Mouse (Mus musculus): Measurements from ENCODE around the gene Crispld2.

Crispld2 gene

DNA sequence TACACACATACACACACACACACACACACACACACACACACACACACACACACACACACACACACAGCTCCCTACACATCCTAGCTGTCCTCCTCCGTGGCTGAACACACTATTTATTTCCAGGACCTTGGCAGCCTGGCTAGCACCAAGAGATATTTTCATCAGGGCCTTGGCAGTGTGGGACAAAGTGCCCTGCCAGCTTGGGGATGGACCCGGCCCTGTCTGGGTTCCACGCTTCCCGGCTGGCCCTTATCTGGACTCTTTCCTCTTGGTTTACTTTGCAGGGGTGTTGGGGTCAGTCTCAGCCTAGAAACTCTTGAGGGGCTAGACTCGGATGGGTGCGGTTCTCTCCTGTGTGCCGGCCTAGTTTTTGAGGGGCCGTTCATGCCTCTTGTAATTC, 8.2 kb downstream of the Crispld2 start:
- DNase-seq (ENCODE audit: low read depth, low spot score) = peak; percentile 77

DNA sequence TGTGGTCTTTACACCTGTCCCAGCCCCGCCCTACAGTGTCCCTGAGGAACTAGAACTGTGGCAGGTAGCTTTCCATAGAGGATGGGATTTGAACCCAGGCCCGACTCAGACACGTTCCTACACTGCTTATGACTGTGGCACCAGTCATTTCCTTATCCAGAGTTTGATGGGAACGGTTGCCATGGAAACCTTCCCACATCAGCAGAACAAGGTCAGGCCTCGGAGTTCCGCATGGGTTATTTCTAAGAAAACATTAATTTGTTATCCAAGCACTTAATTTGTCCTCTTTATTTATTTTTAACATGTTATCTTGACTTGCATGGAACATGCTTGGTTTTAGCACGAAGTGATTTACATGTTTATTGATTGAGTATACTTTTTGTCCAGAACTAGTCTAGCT, 9.5 kb downstream of the Crispld2 start:
- no peak for DNase-seq (ENCODE audit: low read depth, low spot score)

DNA sequence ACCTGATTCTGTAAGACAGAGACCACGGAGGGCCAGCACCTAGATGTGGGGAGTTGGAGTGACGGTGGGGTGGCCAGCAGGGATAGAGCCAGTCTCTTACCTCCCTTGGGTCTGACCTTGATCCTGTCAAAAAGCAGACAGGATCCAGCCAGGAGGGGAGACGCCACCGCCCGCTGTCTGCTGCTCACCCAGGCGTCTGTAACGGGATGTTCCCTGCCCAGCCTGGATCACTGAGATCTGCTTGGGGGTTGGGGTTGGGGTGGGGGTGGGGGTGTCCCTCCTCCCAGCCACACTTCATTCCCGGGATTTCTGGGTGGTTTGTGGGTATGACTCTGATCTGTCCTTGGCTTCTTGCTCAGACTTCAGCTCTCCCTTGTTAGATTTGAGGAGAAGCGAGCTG, 10.1 kb downstream of the Crispld2 start:
- DNase-seq (ENCODE audit: low read depth, low spot score) = no peak

DNA sequence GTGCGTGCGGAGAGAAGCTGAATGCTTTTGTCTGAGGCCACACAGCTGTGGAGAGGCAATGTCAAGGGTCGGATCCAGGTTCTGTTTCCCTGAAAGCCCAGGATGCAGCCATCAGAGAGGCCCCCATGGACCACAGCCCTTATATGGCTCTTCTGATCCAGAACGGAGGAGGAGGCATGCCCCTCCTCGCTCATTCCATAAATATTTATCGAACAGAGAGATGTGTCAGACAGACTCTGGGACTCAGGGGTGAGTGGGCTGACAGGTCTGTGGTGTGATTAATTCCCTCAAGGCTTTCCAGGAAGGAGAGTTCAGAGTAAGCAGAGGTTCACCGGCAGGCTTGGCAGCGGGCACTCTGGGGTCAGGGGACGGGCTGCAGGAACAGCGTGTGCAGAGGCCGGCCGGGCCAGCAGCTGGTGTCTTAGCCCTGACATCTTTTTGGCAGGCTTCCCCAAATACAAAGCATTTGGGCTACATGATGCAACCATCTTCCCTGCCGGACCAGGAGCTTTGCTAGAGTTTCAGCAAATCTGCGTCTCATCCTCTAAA, 12.0 kb downstream of the Crispld2 start:
- DNase-seq (ENCODE audit: low read depth, low spot score) = peak; percentile 94

DNA sequence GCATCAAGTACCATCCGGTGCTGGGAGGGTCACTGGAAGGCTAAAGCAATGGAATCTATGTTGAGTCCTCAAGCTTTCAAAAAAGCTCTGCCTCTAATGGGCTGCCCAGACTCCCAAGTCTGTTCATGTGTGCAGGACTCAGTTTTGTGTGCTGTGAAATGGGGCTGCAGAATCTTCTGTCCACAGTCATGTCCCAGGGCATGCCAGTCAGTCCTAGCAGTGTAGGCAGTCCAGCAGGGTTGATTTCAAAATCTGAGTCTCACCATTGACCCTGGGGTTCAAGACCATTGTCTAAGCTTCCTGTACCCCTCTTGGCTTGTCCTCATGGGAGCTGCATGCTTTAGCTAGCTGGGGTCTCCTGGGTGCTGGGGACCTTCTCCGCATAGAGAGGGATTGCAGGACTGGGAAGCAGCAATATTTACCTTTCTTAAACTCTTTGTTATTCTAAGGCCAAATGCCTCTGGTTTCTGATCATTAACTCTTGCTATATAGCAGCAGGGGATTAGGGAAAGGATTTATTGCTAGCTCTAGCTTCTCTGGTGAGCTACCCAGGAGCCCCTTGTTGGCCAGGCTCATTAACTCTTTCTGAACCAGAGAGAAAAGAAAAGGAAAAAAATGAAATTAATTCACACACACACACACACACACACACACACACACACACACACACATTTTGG, 12.6 kb downstream of the Crispld2 start:
- DNase-seq (ENCODE audit: low read depth, low spot score) = no peak

DNA sequence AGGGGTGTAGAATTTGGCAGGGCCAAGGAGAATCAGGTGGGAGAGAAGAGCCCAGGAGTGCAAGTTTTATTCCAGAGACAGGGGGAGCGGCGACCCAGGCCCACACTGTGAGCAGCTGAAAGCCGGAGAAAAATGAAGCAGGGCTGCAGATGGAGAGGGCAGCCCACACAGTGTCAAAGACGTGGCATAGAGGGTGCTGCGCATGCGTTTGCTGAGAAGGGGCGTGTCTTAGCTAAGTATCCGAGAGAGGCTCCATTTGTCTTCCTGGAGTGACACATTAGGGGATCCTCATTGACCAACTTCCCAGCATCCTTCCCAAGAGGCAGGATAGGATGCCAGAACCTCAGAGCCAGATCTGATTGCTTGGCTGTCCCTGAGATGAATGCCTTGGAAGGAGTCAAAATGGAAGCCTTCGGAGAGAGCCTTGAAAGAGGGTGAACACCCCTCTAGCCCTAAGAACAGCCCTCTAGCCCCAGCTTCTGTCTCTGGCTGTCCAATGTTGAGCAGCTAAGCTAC, 14.5 kb downstream of the Crispld2 start:
- DNase-seq (ENCODE audit: low read depth, low spot score) = no peak

DNA sequence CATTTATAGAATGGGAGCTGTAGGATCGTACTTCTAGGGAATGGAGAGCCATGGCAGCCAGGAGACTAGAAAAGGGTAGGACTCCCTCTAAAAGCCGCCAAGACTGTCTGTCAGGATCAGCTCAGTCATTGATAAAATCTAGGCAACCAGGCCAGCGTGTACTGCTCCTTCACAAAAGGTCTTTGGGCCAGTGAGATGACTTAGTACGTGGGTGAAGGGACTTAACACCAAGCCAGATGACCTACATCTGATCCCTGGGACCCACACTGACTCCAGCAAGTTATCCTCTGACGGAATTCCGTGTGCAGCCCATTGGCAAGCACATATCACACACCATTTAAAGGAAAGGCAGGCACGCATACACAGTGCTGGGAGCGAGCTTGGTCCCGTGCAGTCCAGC, 14.9 kb downstream of the Crispld2 start:
- DNase-seq (ENCODE audit: low read depth, low spot score) = no peak

DNA sequence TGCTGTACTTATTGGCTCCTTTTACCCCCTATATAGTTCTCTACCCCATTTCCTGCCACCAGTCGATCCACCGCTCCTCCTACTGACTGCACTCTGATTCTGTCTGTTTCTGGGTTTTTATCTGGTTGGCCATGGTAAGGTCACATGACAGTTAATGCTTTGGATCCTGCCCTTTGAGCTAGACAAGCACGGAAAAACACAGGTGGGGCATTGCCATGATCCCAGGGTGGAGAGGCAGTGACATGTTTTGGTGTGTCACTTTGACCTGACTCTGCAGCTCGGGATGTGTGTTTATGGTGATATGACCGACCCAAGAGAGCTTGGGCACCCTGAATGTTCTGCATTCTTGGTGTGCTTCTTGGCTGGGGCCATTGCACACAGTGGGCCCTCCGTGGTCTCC, 17.0 kb downstream of the Crispld2 start:
- DNase-seq (ENCODE audit: low read depth, low spot score) = no peak

DNA sequence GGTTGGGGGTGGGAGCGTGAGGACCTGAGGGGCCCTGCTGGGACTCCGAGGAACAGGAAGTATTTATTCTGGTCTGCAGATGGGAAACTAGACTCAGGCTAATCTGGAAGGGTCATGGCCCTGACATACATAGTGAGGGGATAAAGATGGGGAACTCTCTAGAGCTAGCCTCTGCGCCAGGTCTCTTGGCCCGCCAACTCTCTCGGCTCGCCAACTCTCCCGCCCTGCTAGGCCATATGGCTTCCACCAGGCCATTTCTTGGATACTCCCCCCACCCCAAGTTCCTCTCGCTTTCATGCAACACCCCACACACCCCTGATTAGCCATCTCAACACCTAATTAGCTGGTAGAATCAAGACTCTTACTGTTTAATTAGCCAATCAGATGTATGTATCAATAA, 20.3 kb downstream of the Crispld2 start:
- no peak for DNase-seq (ENCODE audit: low read depth, low spot score)

DNA sequence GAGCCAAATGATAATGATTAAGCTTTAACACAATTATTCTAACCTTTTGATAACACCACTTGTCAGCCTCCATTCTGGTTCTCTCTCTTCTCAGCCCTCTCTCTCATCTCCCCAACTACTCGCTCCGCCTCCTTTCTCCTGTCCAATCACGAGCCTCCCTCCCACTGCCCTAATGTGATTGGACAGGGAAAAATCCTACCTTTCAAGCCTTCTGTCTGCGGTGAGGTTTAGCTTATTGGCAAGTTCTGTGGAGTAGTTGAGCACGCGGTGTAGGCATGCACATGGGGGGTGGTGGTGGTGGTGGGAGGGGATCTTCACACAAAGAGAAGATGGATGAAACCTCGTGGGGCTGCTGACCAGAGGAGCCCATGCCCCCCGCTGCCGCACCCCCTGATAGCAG, 20.7 kb downstream of the Crispld2 start:
- DNase-seq (ENCODE audit: low read depth, low spot score) = no peak

DNA sequence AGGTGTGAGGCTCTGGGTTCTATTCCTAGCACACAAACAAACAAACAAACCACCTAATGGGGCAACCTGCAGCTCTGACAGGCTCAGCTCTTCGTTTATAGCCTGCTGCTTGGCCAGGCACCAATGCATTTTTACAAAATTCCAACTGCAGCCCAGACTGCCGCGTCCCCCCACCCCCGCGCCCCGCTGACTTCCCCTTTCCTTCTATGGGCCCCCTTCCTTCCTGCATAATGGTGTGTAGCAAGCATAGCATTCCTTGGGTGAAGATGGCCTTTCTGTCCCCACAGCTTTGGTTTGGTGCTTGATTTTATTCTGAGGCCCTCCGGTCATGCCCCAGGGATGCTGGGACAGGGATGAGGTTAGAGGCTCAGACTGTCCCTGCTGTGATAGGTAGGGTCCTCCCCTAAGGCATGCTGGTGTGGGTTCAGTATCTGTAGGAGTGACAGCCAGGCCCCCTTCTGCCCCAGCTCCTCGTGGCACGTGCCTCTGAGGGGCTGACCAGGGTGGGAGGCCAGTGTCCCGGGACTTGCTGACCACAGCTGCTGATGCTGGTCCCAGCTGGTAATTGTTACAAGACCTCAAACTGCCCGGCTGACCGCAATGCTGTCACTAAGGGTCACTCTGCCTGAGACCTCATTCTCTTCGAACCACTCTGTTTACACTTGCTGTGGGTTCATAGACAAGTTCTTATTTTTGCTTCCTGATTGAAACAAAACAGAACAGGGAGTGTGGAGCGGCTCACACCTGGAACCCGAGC, 22.2 kb downstream of the Crispld2 start:
- DNase-seq (ENCODE audit: low read depth, low spot score) = no peak

DNA sequence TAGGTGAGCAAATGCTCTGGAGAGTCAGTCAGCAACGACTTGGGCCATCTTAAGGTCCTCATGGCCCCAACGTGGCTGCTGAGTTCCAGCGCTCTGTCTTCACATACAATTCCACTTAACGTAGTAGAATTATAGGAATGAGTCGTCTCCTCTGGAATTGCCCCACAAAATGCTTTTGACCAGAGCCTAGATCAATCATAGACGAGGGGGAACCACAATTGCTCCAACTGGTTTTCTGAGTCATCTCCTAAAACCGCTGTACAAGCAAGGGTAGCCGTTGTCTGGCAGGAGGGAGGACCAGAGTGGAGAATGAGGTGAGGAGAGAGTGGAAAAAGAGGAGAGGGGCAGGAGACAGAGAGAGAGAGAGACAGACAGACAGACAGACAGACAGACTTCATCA, 23.7 kb downstream of the Crispld2 start:
- DNase-seq (ENCODE audit: low read depth, low spot score) = no peak

DNA sequence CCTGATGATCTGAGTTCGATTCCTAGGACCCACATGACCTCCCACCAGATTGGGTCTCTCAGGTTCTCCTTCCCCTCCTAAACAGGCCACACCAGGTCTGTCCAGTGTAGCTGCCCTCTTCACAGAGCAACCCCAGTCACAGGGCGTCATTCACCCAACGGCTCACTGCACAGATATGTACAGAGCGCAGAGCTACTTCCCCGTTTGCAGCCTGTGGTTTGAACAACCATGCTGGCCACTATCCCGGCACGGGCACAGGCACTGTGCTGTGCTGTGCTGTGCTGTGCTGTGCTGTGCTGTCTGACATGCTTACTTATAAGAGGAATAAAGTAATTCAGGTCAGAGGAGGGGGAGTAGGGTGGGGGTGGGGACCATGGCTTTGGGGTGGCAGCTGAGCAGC, 24.2 kb downstream of the Crispld2 start:
- DNase-seq (ENCODE audit: low read depth, low spot score) = no peak

DNA sequence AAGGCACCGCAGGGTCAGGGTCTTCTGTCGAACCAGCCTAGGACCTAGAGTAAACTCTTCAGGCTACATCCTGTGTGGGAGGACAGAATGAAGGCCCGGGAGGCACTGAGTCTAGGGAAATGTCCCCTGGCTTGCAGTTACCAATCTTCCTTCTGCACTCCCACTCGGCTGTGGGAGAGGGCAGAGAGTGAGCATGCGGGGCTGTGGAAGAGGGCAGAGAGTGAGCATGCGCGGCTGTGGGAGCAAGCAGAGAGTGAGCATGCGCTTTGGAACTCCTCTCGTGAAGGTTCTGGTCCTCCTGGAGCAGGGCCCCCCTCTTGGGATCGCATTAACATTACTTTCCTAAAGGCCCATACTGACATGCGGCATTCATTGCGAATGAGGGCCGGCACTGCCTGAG, 25.1 kb downstream of the Crispld2 start:
- DNase-seq (ENCODE audit: low read depth, low spot score) = no peak

DNA sequence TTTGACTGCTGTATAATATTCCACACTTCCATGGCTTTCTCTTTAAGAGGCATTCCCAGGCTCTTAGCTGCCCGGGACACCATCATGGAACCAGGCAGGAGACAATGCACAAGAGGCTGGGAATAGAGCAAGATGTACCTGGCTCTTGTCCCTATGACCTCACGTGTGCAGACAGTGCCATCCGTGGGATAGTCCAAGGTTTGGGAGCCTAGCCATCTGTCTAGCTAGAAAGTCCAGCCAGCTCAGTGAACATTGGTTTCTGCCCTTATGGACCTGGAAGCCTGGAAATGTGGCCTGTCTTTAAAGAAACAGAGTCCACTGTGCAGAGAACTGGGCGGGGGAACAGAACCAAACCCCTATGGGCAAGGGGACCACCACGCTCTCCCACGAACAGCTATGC, 25.5 kb downstream of the Crispld2 start:
- DNase-seq (ENCODE audit: low read depth, low spot score) = no peak

DNA sequence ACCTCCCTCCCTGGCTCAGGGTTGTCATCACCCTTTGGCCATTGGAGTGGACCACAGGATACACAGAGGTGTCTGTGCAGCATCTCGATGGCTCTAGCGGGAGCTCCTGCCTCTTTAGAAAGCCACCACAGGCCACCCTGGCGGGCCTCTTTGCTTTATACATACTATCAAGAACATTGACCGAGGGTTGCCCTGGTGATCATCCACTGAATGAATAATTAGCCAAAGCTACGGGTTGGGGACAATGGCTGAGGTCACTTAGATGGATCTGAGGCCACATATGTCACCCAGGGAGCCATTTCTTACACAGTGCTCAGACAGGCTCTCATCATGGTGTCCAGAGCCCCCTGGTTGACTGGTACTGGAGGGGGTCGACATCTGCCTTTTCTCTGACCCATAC, 26.1 kb downstream of the Crispld2 start:
- DNase-seq (ENCODE audit: low read depth, low spot score) = no peak

DNA sequence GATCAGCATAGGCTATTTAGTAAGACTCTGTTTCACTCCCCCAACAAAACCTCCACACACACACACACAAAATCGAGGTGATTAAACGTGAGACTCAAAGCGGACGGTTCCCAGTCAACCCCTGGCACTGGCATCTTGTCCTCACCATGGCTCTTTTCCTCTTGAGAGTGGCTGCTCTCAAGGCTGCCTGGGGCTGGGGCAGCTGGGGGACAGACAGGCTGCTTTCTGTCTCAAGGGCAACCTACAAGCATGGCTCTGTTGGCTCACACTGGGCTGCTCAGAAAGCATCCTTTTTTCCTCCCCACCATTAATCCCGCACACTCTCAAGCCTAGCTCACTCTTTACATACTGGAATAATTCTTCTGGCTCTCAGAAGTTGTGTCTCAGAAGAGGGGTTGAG, 27.1 kb downstream of the Crispld2 start:
- DNase-seq (ENCODE audit: low read depth, low spot score) = no peak

DNA sequence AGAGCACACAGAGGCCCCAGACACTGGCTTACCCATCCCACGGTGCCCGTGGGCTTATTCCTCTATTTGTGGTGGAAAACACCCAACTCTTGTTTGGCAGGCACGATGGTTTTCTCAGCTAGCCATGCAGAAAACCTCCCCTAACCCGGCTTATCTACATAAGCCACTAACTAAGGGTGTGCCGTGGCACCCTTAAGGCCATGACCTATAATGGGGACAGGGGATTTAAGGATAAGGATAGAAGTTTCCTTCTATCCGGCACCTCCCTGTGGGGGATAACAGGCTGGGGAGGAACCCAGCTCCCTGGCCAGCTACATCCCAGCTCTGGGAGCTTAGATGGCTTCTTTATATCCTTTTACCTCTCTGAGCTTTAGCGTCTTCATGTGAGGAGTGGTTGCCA, 28.1 kb downstream of the Crispld2 start:
- DNase-seq (ENCODE audit: low read depth, low spot score) = no peak

DNA sequence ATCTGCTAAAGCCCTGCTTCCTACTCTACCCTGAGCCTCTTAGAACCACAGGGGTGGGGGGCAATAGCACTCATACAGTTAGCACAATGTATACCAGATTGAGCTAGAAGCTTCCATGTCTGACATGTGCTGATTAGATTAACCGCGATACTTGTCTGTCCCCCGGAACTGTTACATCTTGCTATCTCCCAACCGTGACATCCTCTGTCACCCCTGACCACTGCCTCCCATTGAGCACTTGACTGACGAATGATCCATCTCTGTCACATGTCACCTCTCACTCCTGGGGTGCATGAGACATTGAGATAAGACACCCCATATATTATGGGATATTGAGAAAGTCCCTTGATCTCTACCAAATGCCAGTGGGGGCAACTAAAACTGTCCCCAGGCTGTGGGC, 34.0 kb downstream of the Crispld2 start:
- no peak for DNase-seq (ENCODE audit: low read depth, low spot score)

DNA sequence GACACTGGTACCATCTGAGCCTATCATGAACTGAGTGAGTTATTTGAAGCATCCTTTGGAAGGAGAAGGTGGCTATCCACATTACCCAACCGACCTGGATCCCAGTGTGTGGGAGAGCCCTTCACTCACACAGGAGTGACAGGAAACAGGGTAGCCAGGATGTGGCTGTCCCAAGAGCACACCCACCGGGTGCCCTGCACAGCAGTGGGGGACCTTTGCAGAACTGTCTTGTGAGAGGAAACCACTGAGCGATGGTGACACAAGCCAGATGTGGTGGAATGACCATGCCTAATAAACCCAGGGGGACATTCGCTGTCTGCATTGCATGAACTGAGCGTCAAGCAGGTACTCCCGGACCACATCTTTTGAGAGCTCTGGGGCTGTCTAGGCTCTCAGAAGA, 34.8 kb downstream of the Crispld2 start:
- DNase-seq (ENCODE audit: low read depth, low spot score) = no peak

DNA sequence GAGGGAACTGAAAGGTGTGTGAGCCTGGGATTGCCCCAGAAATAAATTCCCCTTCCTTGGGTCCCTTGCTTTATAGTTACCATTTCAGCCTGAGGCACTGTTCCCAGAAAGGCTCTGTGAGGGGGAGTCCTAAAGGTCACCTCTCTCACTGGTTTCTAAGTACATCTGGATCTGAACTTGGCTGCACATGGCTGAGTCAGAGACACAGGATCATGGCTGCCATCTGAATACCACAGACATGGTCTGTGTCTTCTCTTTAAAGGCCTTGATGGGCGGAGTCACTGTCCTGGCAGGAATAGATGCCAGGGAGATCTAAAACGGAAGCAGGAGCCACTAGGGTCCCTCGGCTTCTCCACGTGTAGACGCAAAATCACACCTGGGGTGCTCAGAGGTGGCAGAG, 38.2 kb downstream of the Crispld2 start:
- no peak for DNase-seq (ENCODE audit: low read depth, low spot score)

DNA sequence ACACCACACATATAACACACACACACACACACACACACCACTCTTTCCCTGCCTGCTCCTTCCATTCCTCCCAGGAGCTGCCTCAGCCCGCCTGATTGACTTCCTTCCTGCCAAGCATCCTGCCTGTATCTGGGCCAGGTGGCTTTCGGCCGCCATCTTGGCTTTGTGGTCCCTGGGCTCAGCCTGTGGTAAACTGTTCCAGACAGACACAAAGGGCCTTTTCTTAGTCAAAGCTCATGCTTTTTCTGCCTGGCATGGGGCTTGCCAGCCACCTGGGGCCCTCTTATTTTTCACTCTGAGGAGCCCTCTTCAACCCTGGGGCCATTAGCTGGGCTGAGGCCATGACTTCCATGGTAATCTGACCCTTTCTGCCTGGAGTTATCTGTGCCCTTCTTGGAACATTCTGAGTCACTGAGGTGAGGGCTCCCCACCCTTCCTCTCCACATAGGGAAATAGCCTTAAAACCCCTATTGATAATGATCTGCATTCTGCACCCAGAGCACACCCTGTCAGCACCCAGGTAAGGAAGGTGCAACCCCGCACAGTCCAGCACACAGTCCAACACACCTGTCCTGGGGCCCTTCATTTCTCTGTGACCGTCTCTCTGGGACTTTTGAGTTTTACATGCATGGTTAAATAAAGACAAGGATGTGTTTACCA, 40.4 kb downstream of the Crispld2 start:
- DNase-seq (ENCODE audit: low read depth, low spot score) = no peak

DNA sequence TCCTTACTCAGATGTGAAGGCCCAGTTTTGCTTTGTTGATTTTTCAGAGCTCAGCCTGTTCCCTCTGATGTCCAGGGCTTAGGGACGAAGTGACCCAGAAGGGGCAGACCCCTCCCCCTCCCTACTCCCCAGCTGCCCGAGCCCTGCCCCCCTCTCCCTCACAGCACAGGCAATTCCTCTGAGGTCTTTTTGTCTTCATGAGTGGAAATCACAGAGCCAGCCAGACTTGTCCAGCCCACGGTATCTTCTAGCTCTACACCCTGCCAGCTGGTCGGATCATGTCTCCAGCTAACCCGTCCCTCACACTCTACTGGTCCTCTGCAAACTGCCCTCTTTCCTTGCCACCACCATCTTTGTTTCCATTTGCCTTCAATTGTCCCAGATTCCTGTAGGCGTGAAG, 42.2 kb downstream of the Crispld2 start:
- peak; percentile 52 for DNase-seq (ENCODE audit: low read depth, low spot score)
